Mouse (Mus musculus) liver, embryonic 14.5 days (tissue): ENCODE measurements around the gene Nav2. TPM values are rescaled to one million over a fixed set of nuclear protein-coding genes. Genes with fewer than 3 reads are reported as not detected.
A peak's percentile ranks its signal among the peaks of the same experiment; 100 is the strongest.

Source experiments
- ATAC-seq: fragments of 200-750 bp; cut with Nextera tagmentation; 2 replicates; pipeline ENCODE4 v1.8.0; 2017; ENCODE audit warnings: moderate number of reproducible peaks, mild to moderate bottlenecking, moderate library complexity; ENCODE audit not compliant: insufficient read depth
- DNase-seq, 3 experiments: peaks; one replicate each; pipeline ENCODE4 v3.0.0-alpha.2; 2012 to 2013; ENCODE audit warnings: low read depth in 3 of 3, low spot score in 3 of 3
- H3K27ac ChIP-seq: fragments of 300-500 bp; sonication (generic); 2 replicates; pipeline ENCODE4 v1.5.1; 2014; ENCODE audit warnings: moderate library complexity, mild to moderate bottlenecking, control low read depth, inconsistent platforms
- H3K27me3 ChIP-seq: fragments of 300-500 bp; sonication (generic); 2 replicates; pipeline ENCODE4 v1.6.1; 2014; ENCODE audit warnings: mild to moderate bottlenecking, low read length, moderate library complexity; ENCODE audit not compliant: control insufficient read depth, insufficient read depth
- H3K36me3 ChIP-seq: fragments of 300-500 bp; sonication (generic); replicated peaks from 2 replicates; pipeline ENCODE4 v1.6.1; 2014; ENCODE audit warnings: low read depth; ENCODE audit not compliant: control insufficient read depth, insufficient read depth
- H3K4me1 ChIP-seq, 2 experiments: fragments of 200-500 bp in 1 of 2; fragments of 300-500 bp in 1 of 2; sonication (generic) in 1 of 2; replicated peaks; 2 replicates each; pipeline ENCODE4 v1.6.1; 2012 to 2014; ENCODE audit warnings: antibody characterized with exemption in 1 of 2, inconsistent platforms in 1 of 2, low read length in 1 of 2; ENCODE audit not compliant: control insufficient read depth in 2 of 2, insufficient read depth in 2 of 2
- H3K4me2 ChIP-seq: fragments of 300-500 bp; sonication (generic); 2 replicates; pipeline ENCODE4 v1.6.1; 2014; ENCODE audit warnings: low read depth, mild to moderate bottlenecking, control low read depth, moderate library complexity
- H3K4me3 ChIP-seq, 2 experiments: fragments of 200-500 bp in 1 of 2; fragments of 300-500 bp in 1 of 2; sonication (generic) in 1 of 2; 2 replicates each; pipeline ENCODE4 v1.5.1; 2012 to 2014; ENCODE audit warnings: low read depth in 2 of 2, low read length in 2 of 2, mild to moderate bottlenecking in 2 of 2, control low read depth in 1 of 2, inconsistent platforms in 1 of 2, moderate library complexity in 1 of 2; ENCODE audit not compliant: insufficient read depth in 1 of 2
- H3K9ac ChIP-seq: fragments of 300-500 bp; sonication (generic); replicated peaks from 2 replicates; pipeline ENCODE4 v1.6.1; 2014; ENCODE audit warnings: mild to moderate bottlenecking, control low read depth, moderate library complexity
- H3K9me3 ChIP-seq: fragments of 300-500 bp; sonication (generic); 2 replicates; pipeline ENCODE4 v1.6.1; 2016; ENCODE audit warnings: low read length, mixed read lengths; ENCODE audit not compliant: control insufficient read depth
- CTCF ChIP-seq: IDR thresholded peaks from 2 replicates; pipeline ENCODE4 v1.5.1; 2016; ENCODE audit warnings: antibody characterized with exemption, low read depth, control low read depth
- EP300 ChIP-seq: IDR thresholded peaks from 2 replicates; pipeline ENCODE4 v1.6.1; 2016; ENCODE audit warnings: antibody characterized with exemption, low read depth
- WGBS: fragments of 180-500 bp; shearing (Covaris S2); extraction: QIAGEN DNeasy Blood & Tissue Kit; methylation state at CpG from one replicate; pipeline ENCODE4 v1.1.7; 2014; ENCODE audit not compliant: insufficient replicate concordance; 5-methylcytosine and 5-hydroxymethylcytosine counted together
- polyA plus RNA-seq, 2 experiments: library from polyadenylated mRNA; depleted of rRNA in 1 of 2; stranded (reverse) in 1 of 2; unstranded in 1 of 2; fragments of >200 nt; fragmentation: Nextera tagmentation in 1 of 2; extraction: Ambion mirVana in 1 of 2; gene quantifications; 2 replicates each; pipeline versions ENCODE4 v1.2.1 to v1.2.3; 2012 to 2014

Nav2 gene
- polyA plus RNA-seq, 2 experiments = 1.5 to 1.6 TPM

DNA sequence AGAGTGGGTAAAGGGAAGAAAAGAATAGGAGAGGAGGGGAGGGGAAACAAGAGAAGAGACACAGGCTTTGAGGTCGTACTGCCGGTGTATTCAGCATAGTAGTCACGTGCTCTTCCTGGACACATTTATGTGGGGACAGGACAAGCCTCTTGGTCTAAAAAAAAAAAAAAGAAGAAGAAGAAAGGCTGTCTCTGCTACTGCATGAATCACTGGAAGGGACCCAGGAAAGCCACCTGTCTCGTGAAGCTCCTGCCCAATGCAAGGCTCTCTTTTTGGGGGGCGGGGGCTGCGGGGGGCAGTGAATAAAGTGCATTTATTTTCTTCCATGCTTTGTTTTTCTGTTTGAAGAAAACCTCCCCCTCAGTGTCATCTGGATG is 212.0 kb downstream of the Nav2 start:
- 23% methylated on average over 6 of the region's 6 CpGs for WGBS
- no peaks in the 10 kb centered on the region for H3K4me1 ChIP-seq
- ATAC-seq (no peak), DNase-seq (no peak)
- no peak overlapping the region for H3K4me3 ChIP-seq
- no peaks in the 10 kb centered on the region for H3K9me3 ChIP-seq
- no peaks in the 10 kb centered on the region; the same call in none of the 2 replicates for H3K27me3 ChIP-seq
- no peaks in the 10 kb centered on the region for H3K36me3 ChIP-seq
- H3K27ac ChIP-seq = no peak overlapping the region
- no peak overlapping the region for H3K4me2 ChIP-seq
- no peak for TF ChIP-seq CTCF
- no peak for TF ChIP-seq EP300
- no peak overlapping the region for H3K9ac ChIP-seq

DNA sequence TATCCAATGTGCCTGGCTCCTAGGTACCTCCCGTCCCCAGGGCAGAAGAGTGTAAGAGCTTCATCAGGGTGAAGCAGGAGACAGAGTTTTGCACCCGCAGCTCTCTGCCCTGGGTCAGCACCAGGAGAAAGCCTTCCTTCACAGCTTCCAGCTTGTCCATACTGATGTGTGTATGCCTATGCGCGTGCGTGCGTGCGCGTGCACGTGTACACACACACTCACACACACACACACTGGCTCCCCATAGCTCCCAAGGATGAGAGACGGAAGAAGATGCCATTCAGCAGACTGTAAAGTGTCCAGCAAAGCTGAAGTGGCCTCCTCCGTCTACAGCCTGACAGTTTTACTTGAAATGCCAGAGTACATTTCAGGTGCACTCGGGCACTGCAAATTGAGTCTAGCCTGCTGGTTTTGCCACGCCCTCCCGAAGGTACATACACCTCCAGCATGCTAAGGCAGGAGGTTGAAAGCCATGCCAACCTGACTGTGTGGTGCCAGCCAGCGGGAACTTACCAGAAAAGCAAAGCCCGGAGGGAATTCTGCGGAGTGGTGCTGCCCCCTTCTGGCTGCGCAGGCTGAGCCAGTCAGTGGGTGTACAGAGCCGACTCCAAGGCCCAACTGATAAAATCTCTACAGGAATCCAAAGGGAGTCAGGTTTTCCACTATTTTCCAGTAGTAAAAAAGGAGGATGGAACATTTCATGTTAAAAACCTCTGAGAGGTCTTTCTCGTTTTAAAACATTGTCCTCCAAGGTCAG is 212.6 kb downstream of the Nav2 start:
- Histone ChIP-seq H3K9me3 (no peaks in the 10 kb centered on the region), H3K9ac (no peak overlapping the region), H3K4me1 (no peaks in the 10 kb centered on the region), H3K27ac (no peak overlapping the region), H3K27me3 (no peaks in the 10 kb centered on the region; the same call in none of the 2 replicates), H3K4me3 (no peak overlapping the region), H3K4me2 (no peak overlapping the region), H3K36me3 (no peaks in the 10 kb centered on the region)
- DNase-seq (peak in 2 of 3 experiments; percentile 42 to 44), ATAC-seq (peak; percentile 48; the same call in 1 of the 2 replicates)
- TF ChIP-seq EP300 (no peak), CTCF (peak; percentile 91)
- WGBS = 33% methylated on average over 20 of the region's 20 CpGs

DNA sequence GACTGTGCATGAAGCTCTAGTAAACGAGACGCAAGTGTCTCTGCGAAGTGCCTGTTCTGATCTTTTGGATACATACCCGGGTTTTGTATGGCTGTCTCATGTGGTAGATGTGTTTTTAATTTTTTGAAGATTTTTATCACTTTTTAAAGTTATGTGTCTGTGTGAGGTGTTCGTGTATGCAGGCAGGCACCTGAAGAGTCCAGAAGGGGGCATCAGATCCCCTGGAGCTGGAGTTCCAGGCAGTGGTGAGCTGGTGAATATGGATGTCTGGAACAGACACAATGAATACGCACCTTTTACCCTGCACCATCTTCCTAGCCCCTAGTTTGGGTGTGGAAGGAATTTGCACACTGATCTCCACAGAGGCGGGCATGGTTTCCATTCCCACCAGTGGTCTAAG is 214.0 kb downstream of the Nav2 start:
- Histone ChIP-seq H3K36me3 (no peaks in the 10 kb centered on the region), H3K9me3 (no peaks in the 10 kb centered on the region), H3K4me1 (no peaks in the 10 kb centered on the region), H3K27me3 (no peaks in the 10 kb centered on the region; the same call in none of the 2 replicates), H3K4me2 (no peak overlapping the region), H3K4me3 (no peak overlapping the region), H3K27ac (no peak overlapping the region), H3K9ac (no peak overlapping the region)
- DNase-seq (no peak), ATAC-seq (no peak)
- TF ChIP-seq CTCF = no peak
- TF ChIP-seq EP300 = no peak
- 55% methylated on average over 7 of the region's 7 CpGs for whole genome bisulfite sequencing

DNA sequence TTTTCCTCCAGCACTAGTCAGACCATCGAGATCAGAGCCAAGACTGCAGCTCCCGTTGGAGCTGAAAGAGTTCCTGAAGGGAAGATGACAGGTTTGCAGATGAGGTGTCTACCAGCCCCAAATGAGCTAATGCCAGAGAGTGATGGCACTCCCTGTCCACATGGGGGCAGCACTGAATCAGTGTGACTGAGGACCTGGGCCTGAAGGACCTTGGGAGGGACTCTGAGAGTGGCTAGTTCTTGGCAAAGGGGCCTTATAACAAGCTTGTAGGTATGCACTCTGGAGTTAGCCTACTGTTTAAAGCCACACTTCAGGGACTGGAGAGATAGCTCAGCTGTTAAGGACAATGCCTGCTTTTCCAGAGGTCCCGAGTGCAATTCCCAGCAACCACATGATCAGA is 217.0 kb downstream of the Nav2 start:
- Histone ChIP-seq H3K9me3 (no peaks in the 10 kb centered on the region), H3K36me3 (no peaks in the 10 kb centered on the region), H3K9ac (no peak overlapping the region), H3K4me2 (no peak overlapping the region), H3K4me3 (no peak overlapping the region), H3K27me3 (no peaks in the 10 kb centered on the region), H3K4me1 (no peaks in the 10 kb centered on the region), H3K27ac (no peak overlapping the region)
- WGBS = 30% methylated on average over 3 of the region's 3 CpGs
- TF ChIP-seq EP300 (no peak), CTCF (peak; percentile 92)
- DNase-seq (peak in 1 of 3 experiments; percentile 19), ATAC-seq (no peak)

DNA sequence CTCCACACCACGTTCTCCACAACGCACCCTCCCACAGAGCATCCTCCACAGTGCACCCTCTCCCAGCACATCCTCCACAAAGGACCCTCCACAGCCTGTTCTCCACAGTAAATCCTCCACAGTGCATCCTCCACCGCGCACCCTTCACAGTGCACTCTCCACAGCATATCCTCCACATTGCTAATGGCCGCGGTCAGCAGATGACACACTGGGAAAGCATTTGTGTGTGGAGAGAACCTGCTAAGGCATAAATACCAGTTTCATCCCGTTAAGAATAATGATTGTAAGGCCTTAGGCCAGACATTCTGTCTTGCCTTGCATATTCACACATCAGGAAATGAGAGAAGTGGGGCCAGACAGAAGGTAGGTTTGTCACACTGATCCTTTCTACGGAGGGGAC is 219.7 kb downstream of the Nav2 start:
- no peak overlapping the region for H3K9ac ChIP-seq
- 66% methylated on average over 8 of the region's 8 CpGs for WGBS

More for the DNA sequence above, 219.7 kb downstream of the Nav2 start:
- H3K4me2 ChIP-seq = no peak overlapping the region
- TF ChIP-seq CTCF (no peak), EP300 (no peak)
- H3K4me3 ChIP-seq = no peak overlapping the region
- ATAC-seq = no peak
- H3K9me3 ChIP-seq = no peaks in the 10 kb centered on the region
- no peak for DNase-seq
- H3K27me3 ChIP-seq = no peaks in the 10 kb centered on the region
- no peaks in the 10 kb centered on the region for H3K36me3 ChIP-seq
- H3K4me1 ChIP-seq = no peaks in the 10 kb centered on the region
- no peak overlapping the region for H3K27ac ChIP-seq
